Mouse (Mus musculus) adrenal gland, adult 2 months (tissue): ENCODE measurements at regions not wholly inside any gene's neighbourhood (a gene's known extent, or its start where the extent isn't known, plus 50 kb on each side); places are given as distances from the start of the nearest gene placed in this dataset.

Experiments used
- DNase-seq: peaks from one replicate; pipeline ENCODE4 v3.0.0; 2021

GRCm38 (mm10) chr1:152313480-152313879 lies 73.0 kb downstream of the Tsen15 start:
- DNase-seq: no peak

- DNase-seq: no peak
Measured at GRCm38 (mm10) chr1:152305461-152305860, 81.0 kb downstream of the Tsen15 start.

DNA sequence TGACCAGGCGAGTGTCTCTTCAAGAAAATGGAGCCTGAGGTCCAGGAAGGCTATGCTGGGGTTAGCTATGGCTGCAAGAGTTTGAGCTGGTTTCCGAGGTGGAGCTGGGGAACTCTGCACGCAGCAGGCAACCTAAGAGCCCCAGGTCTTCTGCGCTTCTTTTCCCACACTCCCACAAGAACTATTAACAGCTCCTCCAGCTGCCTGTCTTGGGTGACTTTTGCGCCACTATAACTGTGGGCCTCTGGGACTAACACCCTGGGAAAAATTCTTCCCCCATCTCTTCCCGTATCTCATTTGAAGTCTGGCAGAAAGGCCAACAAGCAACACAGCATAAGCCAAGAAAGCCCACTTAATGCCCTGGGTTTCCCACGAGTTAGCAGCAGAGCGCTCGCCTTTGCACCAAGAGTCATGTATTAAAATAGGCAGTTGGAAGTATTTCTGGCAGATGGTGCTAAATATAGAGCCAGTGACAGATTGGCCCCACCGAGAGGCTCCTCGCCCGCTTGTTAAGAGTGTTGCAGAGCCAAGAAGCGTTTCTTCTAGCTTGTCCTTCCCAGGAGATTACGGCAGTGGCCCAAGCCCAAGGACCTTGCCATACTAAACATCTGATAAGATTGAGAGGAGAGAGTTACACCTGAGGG lies 81.9 kb downstream of the Tsen15 start:
- DNase-seq: no peak

DNA sequence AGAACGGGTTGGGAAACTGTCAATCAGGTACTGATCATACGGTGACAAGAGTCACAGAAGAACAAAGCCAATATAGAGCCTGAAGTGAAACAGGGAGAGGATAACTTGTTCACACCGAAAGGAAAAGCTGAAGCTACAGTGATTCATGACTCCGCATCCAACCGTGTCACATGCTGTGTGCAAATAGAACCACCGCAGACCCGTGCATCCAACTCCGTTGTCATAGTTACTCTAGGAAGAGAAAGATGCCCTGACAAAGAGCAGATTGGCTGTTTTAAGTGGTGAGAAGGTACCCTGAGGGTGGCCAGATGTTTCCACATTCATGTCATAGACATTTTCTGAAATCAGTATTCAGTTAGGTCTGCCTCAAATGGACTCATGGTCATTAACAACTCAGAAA lies 85.1 kb downstream of the Tsen15 start:
- DNase-seq: no peak

- DNase-seq: no peak
Measured at GRCm38 (mm10) chr1:152292196-152292736, 94.2 kb downstream of the Tsen15 start.

GRCm38 (mm10) chr1:152290768-152291167 lies 95.7 kb downstream of the Tsen15 start:
- DNase-seq: peak; percentile 78

- peak; percentile 19 for DNase-seq
Measured at GRCm38 (mm10) chr1:152287566-152288490, 98.7 kb downstream of the Tsen15 start.

- no peak for DNase-seq
Measured at GRCm38 (mm10) chr1:152286677-152287076, 99.8 kb downstream of the Tsen15 start.

- DNase-seq: no peak
Measured at GRCm38 (mm10) chr1:152282106-152282505, 104.4 kb downstream of the Tsen15 start.

GRCm38 (mm10) chr1:152281201-152281600 lies 105.3 kb downstream of the Tsen15 start:
- DNase-seq: no peak

GRCm38 (mm10) chr1:152280014-152280413 lies 106.5 kb downstream of the Tsen15 start:
- no peak for DNase-seq

DNA sequence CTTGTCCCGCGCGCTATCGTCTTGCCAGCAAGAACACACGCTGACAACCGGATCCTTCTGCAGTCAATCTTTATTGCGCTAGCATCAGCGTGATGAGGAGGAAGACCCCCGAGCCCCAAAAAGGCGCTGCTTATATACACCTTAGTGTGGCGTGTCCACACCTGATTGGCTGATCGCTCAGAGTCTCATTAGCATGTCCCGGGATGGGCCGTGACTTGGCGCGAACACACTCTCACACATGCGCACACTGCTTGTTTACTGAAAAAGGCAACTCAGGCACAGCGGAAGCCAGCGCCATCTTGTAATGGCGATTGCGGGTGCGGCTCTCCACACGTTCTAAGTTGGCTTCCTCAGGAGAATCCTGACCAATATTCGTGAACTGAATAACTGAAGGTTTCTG lies 111.5 kb downstream of the Tsen15 start:
- no peak for DNase-seq

DNA sequence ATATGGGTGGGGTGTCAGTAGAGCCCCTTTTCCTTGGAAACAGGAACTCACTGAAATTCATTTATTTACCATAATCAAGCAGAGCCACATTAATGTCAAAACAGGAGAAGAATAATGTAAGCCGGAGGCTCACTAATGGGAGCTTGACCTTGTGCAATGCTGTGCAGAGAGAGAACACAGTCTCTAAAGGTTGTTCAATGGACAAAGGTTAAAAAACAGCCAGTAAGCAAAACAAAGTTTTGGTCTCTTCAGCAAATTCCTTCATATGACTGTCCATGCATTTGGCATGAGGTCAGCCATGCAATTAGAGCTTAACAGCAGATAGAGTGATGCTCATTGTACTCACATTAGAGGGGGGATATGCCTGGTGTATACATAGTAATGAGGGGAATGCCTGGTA lies 113.1 kb downstream of the Tsen15 start:
- peak; percentile 20 for DNase-seq

GRCm38 (mm10) chr1:152269936-152270702 lies 116.4 kb downstream of the Tsen15 start:
- no peak for DNase-seq

GRCm38 (mm10) chr1:152266390-152266789 lies 120.1 kb downstream of the Tsen15 start:
- no peak for DNase-seq

GRCm38 (mm10) chr1:152264981-152265380 lies 121.5 kb downstream of the Tsen15 start:
- DNase-seq: no peak

DNA sequence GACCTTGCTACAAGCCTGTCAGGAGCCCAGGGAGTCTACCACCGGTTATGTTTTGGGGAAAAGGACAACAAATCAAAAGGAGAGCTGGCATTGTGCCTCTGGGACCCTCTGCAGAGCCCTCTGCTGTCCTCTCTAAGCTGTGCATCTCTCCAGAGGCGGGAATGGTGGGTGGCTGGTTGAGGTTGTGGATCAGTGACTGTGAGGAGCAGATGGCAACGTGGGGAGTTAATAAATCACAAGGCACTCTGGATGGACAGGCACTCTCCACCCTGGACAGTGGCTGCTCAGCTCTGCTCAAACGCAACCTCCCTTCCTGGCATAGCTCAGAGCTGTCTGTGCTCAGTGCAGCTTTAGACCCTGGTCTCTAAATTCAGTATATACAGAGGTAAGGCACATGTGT lies 125.0 kb downstream of the Tsen15 start:
- DNase-seq: no peak

DNA sequence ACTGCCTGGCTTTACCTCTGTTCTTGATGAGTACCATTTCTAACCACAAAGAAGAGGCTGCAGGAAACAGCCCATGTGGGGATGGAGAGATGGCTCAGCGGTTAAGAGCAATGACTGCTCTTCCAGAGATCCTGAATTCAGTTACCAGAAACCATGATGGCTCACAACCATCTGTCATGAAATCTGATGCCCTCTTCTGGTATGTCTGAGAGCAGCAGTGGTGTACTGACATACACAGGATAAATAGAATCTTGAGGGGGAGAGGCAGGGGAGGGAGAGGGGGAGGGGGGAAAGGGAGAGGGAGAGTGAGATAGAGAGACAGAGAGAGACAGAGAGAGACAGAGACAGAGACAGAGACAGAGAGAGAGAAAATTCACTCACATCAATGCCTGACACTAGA lies 125.5 kb downstream of the Tsen15 start:
- DNase-seq: no peak

DNA sequence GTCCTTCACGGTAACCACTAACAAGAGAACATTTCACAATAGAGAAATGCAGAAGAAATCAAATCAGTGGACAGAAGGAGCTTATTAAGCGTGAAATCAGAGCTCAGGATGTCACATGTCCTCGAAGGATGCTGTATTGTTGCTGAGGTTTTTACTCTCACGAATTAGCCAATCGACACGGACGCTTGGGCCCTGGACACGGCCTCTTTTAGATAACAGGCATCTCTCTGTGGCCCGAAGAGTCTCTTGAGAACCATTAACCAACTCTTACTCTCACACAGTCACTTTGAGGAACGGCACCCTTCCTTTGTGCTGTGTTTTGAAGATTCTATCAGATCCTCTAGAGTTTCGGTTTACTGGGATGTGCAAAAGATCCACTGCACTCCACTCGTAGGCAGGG lies 128.2 kb downstream of the Tsen15 start:
- no peak for DNase-seq

GRCm38 (mm10) chr1:152253906-152254305 lies 132.6 kb downstream of the Tsen15 start:
- no peak for DNase-seq

DNA sequence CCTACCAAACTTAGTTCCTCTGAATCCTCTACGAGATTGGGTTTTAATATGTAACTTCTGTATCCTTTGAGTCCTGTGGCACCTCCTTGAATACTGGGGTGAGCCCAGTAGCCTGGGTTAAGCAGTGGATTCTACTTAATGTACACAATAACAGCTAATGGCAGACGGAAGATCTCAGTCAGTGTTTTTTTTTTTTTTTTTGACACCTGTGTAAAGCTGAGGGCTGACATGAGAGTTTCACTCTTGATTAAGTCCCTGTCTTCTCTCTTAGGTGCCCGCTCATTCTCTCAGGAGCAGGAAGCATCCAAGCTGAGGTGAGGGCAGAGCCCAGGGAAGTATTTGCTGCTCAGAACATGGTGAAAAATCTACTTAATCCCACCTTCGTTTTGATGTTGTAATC lies 133.0 kb downstream of the Tsen15 start:
- no peak for DNase-seq

DNA sequence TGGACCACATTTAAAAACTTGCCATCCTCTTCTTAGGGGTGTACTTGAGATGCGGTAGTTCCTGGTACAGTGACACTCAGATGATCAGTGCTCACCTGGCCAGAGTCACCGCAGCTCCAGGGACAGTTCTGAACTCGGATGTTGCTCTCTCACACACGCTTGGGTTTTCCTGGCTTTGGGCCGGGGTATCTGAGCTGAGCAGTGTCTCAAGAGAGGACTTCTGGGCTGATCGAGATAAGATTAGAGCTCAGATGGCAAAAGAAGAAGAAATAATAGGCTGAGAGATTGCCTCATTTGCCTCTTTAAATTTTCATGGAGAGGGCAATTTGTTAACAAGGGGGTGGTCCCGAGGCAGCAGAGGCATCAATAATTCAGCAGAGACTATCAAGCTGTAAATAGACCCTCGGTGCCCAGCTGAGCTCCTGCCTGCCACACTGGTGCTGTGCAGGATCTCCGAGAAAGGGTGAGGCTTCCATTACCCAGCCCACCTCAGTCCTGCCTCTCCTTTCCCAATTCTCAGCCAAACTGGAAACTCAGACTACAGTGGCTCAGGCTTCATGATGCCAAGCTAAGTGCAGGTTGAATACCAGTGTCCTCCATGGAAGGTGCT lies 133.7 kb downstream of the Tsen15 start:
- no peak for DNase-seq
